Mouse (Mus musculus) T-helper 2 cell (primary cell): ENCODE measurements at regions not wholly inside any gene's neighbourhood (a gene's known extent, or its start where the extent isn't known, plus 50 kb on each side); places are given as distances from the start of the nearest gene placed in this dataset.

Source experiments
- in situ Hi-C: fragments of 300-600 bp; cut with MboI, MseI; formaldehyde crosslinking; loops from one replicate; pipeline ENCODE4 v1.15.1; 2025; ENCODE audit warnings: high pct_unique_total_duplicates

DNA sequence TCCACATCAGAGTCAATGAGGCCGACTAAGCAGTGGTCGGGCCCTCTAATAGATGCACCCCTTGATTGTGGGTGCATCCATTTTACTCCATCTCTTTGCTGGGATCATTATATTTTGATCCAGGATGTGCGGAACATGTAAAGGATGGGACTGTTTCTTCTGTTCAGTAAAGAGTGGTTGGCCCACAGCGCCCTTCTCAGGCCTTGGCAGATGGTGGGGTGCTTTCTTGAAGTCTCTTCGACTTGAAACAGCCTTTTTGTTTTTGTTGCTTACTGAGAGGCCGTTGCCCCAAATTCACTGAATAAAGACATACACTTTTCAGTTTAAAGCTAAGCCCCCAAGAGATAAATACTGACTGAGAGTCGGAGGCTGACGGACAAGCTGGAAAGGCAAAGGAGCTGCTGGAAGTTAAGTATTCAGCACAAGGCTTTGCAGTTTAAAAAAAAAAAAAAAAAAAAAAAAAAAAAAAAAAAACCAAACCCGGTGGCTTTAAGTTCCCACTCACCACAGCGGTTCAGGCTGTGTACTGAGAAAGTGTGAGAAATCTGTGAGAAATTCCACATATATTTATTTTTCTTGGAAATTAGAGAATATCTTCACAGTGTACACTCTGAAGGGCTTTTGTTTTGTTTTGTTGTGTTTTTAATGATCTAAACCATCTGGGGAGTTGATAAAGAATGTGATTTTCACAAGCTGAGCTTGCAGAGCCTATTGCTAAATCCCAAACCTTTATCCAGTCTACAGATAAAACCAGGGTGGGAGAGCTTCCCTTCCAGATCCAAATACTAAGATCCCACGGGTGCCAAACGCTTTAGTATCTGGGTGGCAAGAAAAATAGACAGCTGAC is 285.3 kb upstream of the Mpdz start:
- in situ Hi-C loops = loop anchor here (10.0 to 25.0 kb wide), 2 partner anchors 653 to 1384 kb away; no protein-coding TSS in a partner anchor

DNA sequence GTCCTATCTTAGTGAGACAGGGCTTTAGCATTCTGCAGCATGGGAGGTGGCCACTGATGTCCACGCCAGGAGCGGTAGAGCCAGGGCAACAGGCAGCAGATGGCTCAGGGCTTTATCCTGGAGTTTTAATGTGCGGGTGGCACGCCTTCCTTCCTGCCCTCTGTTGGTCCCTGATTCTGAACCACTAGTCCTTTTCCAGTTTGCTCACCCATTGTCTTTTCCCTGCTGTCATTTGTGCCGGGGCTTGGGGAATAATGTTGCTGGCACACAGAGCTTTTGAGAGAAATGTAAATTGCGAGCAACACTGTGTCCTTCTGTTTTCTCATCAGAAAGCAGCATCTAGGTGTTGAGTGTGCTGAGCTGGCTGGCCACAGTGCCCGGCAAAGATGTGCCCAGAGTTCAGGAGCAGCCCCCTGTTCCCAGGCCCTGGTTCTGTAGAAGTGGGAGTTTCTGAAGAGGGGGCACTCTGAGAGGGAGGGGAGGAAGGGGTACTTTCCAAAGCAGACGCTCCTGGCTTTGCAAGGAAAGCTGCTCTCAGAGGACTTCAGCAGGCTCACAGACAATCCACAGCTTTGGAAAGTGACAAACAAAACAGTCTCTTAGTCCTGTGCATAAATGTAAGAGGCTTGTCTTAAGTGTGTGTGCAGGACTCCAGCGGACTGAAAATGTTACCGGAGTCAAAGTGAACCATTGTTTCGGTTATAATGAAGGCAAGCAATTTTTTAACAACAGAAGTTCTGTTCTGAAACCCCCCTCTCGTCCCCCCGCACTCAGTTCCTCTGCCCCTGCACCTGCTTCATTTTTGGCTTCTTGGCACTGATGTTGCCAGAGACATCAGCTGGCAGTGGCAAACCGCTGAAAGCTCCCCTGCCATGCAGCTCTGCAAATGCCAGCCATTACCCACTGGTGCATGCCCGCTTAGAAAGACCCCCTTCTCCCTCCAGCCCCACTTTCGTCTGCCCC is 284.4 kb upstream of the Mpdz start:
- in situ Hi-C loops = loop anchor here (10.0 to 25.0 kb wide), 2 partner anchors 652 to 1385 kb away; no protein-coding TSS in a partner anchor

DNA sequence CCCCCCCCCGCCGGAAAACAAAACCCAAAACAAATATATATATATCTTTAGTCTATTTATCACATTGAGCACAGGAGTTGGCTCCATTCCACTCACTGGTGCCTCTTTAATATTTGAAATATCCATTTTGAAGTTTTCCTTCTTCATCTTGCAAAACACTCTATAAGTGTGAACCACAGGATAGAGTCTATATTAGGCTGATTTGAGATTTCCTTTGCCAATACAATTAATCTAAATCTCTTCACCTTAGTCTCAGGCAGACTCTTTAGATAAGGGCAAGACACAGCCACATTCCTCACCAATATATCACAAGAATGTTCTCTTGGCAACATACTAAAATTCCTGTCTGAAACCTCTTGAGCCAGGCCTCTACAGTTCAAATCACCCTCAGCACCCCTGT is 282.1 kb upstream of the Mpdz start:
- in situ Hi-C loops = loop anchor here (10.0 to 25.0 kb wide), 2 partner anchors 650 to 1388 kb away; no protein-coding TSS in a partner anchor

DNA sequence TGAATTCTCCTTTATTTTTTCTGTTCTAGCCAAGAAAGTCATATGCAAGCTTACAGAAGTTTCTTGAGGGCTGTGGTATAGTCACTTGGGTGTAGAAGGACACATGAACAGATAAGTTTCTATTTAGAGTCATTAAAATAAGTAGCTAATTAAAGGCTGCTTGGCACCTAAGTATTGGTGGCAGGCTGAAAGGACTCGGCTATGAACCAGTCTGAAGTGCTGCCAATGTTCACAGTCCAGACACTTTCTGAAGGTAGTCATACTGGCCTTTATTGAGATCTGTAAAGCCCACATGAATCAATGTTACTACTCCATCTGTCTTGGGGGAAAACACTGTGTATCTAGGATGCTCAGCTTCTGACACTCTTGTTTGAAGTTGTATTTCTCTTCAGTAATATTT is 269.8 kb upstream of the Mpdz start:
- in situ Hi-C loops = no loop called here

DNA sequence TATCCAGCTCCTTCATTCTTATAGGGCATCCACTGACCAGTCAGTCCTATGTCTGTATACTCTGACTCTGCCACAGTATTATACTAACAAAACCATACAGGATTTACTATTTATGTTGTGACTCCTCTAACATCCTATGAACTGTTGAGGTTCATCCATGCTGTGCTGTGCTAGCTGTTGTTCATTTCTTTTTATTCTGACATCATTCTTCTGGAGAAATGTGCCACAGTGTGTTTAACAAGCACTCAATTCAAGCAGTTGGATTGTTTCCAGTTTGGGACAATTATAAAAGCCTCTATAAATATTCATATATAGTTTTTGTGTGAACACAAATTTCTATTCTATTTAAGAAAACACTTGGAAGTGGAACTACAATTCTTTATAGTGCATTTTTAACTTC is 252.6 kb upstream of the Mpdz start:
- in situ Hi-C loops = no loop called here

DNA sequence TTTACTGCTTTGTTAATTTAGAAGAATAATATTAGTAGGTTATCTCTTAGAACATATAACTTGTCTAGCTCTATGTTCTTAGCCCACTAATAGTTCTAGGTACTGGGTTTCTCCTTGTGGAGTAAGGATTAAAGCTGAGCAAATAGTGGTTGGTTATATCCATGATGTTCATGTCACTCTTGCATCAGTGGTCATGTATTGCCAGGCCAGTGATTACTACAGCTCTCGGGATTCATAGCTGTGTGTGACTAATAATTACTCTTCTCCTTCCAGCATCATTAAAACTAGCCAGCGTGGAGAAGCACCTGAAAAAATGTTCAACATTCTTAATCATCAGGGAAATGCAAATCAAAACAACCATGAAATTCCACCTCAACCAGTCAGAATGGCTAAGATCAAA is 234.6 kb upstream of the Mpdz start:
- in situ Hi-C loops = no loop called here

DNA sequence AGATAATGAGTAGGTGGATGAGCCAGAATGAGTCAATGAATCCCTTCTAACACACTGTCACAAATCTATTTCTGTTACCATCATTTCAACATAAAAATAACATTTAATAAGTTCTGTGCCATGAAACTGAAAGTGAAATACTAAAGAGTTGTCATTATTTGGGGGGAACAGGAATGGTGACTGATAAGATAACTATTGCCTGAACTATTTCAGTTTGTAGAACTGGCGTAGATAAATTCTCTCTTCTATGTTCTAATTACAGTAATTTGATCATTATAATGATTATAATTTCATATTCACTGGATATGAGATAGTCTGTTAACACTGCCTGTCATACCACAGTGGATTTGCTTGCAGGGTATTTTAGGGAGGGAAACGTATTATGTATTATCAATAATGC is 232.3 kb upstream of the Mpdz start:
- in situ Hi-C loops = no loop called here

DNA sequence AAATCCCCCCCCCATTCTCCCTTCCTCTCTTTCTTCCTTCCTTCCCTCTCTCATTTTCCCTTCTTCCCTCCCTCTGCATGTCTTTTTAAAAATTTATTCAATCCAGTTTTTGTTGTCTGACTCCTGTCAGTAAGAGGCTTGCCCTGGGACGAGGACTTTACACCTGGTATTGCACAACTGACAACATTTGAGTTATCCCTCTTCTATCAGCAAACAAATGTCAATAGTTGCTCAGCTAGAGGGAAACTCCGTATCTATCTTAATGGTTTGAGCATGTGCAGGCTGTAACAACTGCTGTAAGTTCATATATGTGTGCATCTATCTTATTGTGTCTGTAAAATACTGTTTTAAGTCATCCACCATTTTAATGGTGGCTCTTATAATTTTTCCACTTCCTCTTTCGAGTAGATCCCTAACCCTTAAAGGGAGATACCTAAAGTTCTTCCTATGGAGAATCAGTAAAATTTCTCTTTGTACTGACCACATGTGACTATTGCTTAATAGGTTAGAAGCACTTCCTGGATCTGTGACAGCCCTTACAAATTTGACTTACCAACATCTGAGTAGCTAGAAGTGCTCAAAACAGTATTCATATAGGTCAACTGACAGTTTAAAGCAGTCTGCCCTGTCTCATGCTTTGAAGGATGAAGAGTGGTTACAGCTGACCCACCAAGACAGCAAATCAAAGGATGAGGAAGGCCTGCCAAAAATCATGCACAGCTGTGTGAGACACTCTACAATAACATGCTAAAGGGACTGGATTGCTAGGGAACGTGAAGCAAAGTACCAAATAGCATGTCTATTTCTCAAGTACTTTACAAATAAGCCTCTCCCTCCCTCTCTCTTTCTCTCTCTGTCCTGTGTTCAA is 231.0 kb upstream of the Mpdz start:
- in situ Hi-C loops = no loop called here

DNA sequence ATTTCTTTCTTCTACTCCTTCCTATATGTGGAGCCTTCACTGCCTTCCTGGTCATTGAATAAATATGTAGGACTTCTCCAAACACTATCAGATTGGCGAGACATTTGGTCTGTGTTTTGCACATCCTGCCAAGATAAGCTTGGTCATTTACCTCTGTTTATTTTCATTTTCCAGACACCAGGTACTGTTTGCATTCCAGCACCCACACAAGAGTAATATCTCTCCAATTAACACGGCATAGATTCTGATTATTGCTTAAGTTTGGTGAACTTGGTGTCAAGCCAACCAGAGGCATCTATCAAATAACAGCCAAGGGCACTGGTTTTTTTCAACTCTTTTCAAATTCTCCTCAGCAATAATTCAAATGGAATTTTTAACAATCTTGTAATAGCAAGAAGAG is 229.4 kb upstream of the Mpdz start:
- in situ Hi-C loops = no loop called here

DNA sequence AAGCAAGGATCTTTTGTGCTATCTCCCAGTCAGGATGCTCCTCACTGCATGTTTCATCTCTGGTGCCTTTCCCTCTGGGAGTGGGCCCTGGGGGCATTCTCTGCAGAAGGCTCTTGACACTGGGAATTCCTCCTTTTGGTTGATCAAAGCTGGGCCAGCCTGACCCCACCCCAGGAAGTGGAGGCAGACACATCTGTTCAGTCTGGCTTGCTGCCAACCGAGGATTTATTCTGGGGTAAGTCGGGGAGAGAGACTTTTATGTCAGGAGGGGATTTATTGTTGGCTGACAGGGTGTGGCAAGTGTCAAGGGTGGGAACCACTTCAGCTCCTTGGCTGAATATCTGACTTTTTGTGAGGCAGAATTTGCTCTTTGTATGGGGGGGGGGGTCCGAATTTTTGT is 226.6 kb upstream of the Mpdz start:
- in situ Hi-C loops = no loop called here

DNA sequence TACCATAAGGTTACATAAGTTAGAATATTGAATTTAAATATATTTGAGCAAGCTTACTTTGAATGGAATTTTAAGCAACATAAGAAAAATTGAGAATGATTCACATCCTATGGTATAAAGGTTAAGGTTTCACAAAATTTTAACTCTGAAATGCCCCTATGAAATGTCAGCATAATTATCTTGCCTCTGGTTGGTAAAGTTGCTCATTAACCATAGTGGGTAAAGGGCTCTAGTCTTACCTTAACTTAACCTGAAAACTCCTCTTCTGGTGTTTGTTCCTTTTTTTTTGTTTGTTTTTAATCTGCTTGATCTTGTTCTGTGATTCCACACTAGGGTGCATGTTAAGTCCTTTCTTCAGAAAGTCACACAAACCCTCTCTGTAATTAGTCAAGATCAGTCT is 218.5 kb upstream of the Mpdz start:
- in situ Hi-C loops = no loop called here

DNA sequence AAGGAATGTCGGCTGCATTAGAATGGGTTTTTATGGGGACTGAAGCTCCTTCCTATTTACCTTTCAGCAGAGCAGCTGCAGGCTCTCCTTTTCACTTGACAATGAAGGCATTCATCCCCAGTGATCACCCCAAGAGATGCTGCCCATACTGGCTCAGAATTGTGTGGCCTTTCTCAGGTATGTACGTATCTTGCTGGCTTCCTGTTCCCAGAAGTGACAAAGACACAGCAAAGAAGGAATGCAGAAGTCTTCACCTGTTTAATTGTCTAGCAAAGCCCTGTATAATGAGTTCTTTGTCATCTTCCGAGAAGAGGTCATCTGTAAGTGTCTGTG is 185.8 kb upstream of the Mpdz start:
- in situ Hi-C loops = no loop called here

DNA sequence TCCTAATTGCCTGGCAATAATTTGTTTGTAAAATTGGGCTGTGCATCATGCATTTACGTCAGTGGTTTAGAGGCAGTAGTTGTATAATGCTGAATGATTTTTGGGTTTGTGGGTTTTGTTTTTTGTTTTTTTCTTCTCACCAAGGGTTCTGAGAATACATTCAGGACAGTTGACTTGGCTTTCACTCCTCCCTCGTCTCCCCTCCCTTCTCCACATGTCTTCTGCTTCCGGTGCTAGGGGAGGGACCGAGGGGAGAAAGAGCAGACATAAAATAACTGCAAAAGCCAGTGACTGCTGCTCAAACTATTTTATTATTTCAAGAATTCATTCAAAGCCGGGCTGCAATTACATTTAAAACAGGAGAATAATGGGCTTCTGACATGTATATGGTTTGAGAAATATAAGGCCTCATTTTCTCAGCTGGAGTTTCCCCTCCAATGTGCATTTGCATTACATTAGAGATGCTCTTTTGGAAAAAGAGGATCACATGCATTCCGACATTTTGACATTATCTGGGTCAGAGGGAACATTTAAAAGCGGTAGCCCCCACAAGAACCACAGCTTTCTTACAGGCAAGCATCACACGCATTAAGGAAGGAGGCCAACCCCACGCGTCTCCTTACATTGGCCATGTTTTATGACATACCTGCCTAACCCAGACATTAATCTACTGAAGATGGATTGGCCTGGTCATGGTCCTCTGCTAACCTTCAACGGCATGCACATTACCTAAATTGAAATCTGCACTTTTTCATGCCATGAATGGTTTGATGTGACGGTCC is 185.3 kb upstream of the Mpdz start:
- in situ Hi-C loops = no loop called here

DNA sequence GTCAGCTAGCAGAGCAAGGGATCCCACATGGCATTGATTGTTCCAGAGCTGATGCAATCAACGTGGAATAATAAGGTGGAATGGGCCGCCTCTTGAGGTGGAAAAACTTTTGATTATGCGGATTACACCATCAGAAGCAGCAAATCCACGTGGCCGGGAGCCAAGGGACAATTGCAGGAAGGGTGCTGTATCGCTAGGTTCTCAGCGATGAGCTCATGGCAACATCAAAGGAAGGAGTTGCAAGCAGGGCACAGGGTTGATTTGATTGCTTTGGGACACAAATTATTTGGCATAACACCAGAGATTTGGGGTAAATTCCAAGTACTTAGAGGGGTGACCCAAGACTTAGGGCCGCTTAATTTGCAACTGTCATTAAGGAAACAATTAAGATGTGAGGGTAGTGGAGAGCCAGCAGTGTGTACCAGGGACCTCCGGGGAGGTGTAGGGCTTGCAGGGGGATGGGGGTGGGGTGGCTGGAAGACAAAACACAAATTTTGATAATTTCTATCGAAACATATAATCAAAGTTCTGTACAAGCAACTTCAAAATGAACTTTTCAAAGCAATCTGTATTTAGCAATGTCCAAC is 182.8 kb upstream of the Mpdz start:
- in situ Hi-C loops = no loop called here

DNA sequence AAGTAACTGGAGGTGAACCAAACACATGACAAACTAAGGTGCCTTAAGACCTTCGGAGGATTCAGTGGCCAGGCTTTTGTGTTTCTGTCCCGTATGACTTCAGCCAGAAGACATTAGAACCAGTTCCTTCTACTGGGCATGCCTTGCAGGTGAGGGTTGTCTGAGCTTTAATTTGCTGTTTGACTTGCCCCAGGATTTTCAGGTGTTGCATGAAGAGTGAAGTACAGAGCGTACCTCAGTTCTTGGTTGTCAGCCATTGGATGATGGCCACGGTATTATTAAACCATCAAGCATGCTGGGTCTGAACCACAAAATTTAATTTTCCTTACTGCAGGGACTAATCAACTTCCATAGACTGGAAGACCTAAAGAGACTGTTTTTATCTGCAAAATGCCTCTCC is 181.5 kb upstream of the Mpdz start:
- in situ Hi-C loops = no loop called here

DNA sequence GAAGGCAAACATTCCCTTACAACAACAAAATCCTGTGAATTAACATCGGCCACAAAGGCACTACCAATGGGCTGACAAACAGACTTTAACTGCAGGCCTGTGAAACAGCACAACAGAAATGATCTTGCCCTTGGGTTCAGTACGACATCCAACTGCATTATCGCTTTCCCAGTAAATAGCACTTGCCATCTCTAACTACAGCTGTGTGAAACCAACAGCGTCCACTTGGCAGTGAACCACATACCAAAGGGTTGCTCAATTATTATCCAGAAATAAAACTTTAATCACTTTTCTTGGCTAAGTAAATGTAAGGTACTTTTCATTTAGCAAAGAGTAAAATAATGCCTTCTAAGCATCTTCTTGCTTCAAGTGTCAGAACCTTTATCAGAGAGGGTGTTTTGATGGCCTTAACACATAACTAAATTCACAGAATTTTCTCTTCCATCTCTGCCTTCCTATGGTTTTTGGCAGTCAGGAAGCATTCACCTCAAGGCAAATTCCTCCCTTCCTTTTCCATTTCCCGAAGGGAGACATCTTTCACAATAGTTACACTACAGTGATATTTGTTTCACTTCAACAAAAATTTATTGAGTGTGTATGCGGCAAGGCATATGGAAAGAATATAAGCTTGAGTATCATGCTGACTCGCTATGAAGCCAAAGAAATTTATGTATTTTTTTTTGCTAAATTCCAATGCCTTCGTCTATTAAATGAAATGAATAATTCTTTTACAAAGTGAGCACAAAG is 178.9 kb upstream of the Mpdz start:
- in situ Hi-C loops = no loop called here

DNA sequence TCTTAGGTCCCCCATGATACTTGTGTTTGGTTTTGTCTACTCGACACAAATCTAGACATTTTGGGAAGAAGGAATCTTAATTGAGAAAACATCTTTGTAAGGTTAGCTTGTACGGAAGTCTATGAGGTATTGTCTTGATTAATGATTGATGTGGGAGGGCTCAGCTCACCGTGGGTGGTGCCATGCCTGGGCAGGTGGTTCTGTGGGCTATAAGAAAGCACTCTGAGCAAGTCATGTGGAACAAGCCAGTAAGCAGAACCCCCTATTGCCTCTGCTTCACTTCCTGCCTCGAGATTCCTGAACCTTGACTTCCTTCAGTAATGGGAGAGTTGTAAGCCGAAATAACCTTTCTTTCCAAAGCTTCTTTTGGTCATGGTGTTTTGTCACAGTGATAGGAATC is 174.6 kb upstream of the Mpdz start:
- in situ Hi-C loops = no loop called here

DNA sequence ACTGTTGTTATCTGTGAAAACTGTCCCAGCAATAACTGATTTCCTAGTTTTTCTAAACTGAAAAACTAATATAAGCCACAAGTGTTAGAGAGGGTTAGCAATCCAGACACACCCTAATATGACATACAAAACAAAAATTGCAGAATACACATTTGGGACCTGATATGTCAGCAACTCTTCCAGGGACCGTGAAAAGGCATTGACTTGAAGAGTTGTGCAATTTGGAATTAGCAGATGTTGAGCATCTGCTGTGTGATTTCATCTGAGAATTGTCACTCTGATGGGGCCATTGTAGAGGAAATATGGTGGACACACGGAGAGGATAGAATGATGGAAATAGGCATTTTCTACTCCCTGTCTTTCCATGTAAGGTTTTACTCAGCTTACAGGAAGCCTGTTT is 168.6 kb upstream of the Mpdz start:
- in situ Hi-C loops = no loop called here

DNA sequence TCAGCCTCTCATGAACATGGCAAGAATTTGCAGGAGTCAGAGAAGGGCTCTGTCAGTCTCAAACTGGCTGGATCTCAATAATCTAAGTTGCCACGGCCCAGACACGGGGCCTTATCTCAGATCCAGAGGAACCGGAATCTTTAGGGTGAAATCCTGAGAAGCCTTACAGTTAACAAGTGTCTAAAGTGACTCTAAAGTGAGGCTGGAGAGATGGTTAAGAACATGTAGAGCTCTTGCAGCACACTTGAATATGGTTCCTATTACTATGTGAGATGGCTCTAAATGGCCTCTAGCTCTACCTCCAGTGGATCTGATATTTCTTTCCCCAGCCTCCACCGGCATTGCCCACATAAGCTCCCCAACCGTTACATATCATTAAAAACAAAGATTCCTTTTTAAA is 157.8 kb upstream of the Mpdz start:
- in situ Hi-C loops = no loop called here

DNA sequence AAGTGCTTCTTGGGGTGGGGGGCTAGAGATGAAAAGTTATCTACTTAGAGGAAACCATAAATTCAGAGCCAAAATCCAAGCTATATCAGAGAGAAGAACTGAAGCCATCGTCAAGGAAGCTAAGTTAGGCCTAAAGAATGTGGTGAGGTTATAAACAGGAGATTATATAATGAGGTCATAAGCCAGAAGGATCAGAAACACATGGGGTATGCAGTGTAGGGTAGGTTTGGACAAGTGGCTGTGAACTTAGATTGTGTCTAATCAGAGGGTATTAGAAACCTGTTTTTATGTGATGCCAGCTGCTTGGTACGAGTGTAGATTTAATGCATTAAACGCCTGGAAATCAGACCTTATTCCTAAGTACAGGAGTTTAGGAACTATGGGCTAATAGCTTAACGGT is 154.8 kb upstream of the Mpdz start:
- in situ Hi-C loops = loop anchor here (25.0 kb wide), 1 partner anchor 1340 kb away; no protein-coding TSS in a partner anchor
